Mouse (Mus musculus) erythroblast, adult 5-6 weeks (primary cell): ENCODE measurements around the gene Plcb2. TPM values are rescaled to one million over a fixed set of nuclear protein-coding genes. Genes with fewer than 3 reads are reported as not detected.
A peak's percentile ranks its signal among the peaks of the same experiment; 100 is the strongest.

Experiments used
- ATAC-seq: replicated peaks from 2 replicates; pipeline ENCODE4 v1.8.0; 2016; ENCODE audit warnings: moderate number of reproducible peaks, mild to moderate bottlenecking, moderate TSS enrichment, inconsistent platforms; ENCODE audit not compliant: poor library complexity, low FRiP score, severe bottlenecking
- total RNA-seq, 2 experiments: library from RNA; stranded (forward) in 1 of 2; stranded (reverse) in 1 of 2; fragments of 150-400 nt in 1 of 2; fragments of 200-764, 138-1000 nt in 1 of 2; gene quantifications; 2 replicates each; pipeline versions ENCODE4 v1.2.3 to v1.2.4; 2015 to 2017; ENCODE audit warnings: low replicate concordance in 2 of 2

Gene Plcb2
- total RNA-seq, 2 experiments from 2014 or later: 17.6 to 30.7 TPM

- no peak for ATAC-seq
Observed at GRCm38 (mm10) chr2:118663804-118664766, 64.2 kb downstream of the Plcb2 start.

- no peak for ATAC-seq
Observed at GRCm38 (mm10) chr2:118662902-118663803, 65.1 kb downstream of the Plcb2 start, which contains the start of gene Pak6. Gene Pak6, plus strand, starts transcription at chr2:118663303.

- ATAC-seq: no peak
Observed at GRCm38 (mm10) chr2:118661891-118662290, 66.3 kb downstream of the Plcb2 start.

- peak; percentile 77 for ATAC-seq
Observed at GRCm38 (mm10) chr2:118659998-118660452, 68.2 kb downstream of the Plcb2 start.

- ATAC-seq: peak; percentile 8
Observed at GRCm38 (mm10) chr2:118659493-118659892, 68.7 kb downstream of the Plcb2 start.

- peak; percentile 69 for ATAC-seq
Observed at GRCm38 (mm10) chr2:118659077-118659476, 69.2 kb downstream of the Plcb2 start.

- peak; percentile 79 for ATAC-seq
Observed at GRCm38 (mm10) chr2:118658457-118658856, 69.8 kb downstream of the Plcb2 start.

Other genes starting within 250 kb of the Plcb2 start
- gene Srp14, start 248.7 kb downstream of the Plcb2 start, total RNA-seq (2015; ENCODE audit: low replicate concordance): 39.8 and 109 TPM in 2 replicates
- 61.2 and 71.2 TPM in 2 replicates for gene Srp14, start 248.7 kb downstream of the Plcb2 start, total RNA-seq (2017; ENCODE audit: low replicate concordance)
- 2.1 and 12.7 TPM in 2 replicates for gene Bmf, start 178.8 kb downstream of the Plcb2 start, total RNA-seq (2015; ENCODE audit: low replicate concordance)
- gene Bmf, start 178.8 kb downstream of the Plcb2 start, total RNA-seq (2017; ENCODE audit: low replicate concordance): 1.4 and 3.2 TPM in 2 replicates
- gene Bub1b, start 130.2 kb downstream of the Plcb2 start, total RNA-seq (2015; ENCODE audit: low replicate concordance): 21.7 and 41.2 TPM in 2 replicates
- gene Bub1b, start 130.2 kb downstream of the Plcb2 start, total RNA-seq (2017; ENCODE audit: low replicate concordance): 36.4 and 48.5 TPM in 2 replicates
- not detected in 2 replicates for gene Pak6, start 65.1 kb downstream of the Plcb2 start, total RNA-seq (2015; ENCODE audit: low replicate concordance)
- 0.77 TPM in 1 of 2 replicates, not detected in the other for gene Pak6, start 65.1 kb downstream of the Plcb2 start, total RNA-seq (2017; ENCODE audit: low replicate concordance)
- gene Ankrd63, start 24.5 kb downstream of the Plcb2 start, total RNA-seq (2015; ENCODE audit: low replicate concordance): 0.19 TPM in 1 of 2 replicates, not detected in the other
- gene Ankrd63, start 24.5 kb downstream of the Plcb2 start, total RNA-seq (2017; ENCODE audit: low replicate concordance): 0.14 TPM in 1 of 2 replicates, not detected in the other
- gene Inafm2, start 17.3 kb upstream of the Plcb2 start, total RNA-seq (2015; ENCODE audit: low replicate concordance): 6.5 and 10.4 TPM in 2 replicates
- gene Inafm2, start 17.3 kb upstream of the Plcb2 start, total RNA-seq (2017; ENCODE audit: low replicate concordance): 3.5 and 4.6 TPM in 2 replicates
- gene Ccdc9b, start 34.2 kb upstream of the Plcb2 start, total RNA-seq (2015; ENCODE audit: low replicate concordance): not detected in 2 replicates
- gene Ccdc9b, start 34.2 kb upstream of the Plcb2 start, total RNA-seq (2017; ENCODE audit: low replicate concordance): 0.17 TPM in 1 of 2 replicates, not detected in the other
- gene Phgr1, start 44.3 kb upstream of the Plcb2 start, total RNA-seq (2015; ENCODE audit: low replicate concordance): not detected in 2 replicates
- not detected in 2 replicates for gene Phgr1, start 44.3 kb upstream of the Plcb2 start, total RNA-seq (2017; ENCODE audit: low replicate concordance)
- not detected in 2 replicates for gene Disp2, start 51.3 kb upstream of the Plcb2 start, total RNA-seq (2015; ENCODE audit: low replicate concordance)
- gene Disp2, start 51.3 kb upstream of the Plcb2 start, total RNA-seq (2017; ENCODE audit: low replicate concordance): 0.14 TPM in 1 of 2 replicates, not detected in the other
- 16.5 and 19.8 TPM in 2 replicates for gene Knstrn, start 85.6 kb upstream of the Plcb2 start, total RNA-seq (2015; ENCODE audit: low replicate concordance)
- gene Knstrn, start 85.6 kb upstream of the Plcb2 start, total RNA-seq (2017; ENCODE audit: low replicate concordance): 51.9 and 67.3 TPM in 2 replicates
- 1.9 and 8.1 TPM in 2 replicates for gene Ivd, start 133.5 kb upstream of the Plcb2 start, total RNA-seq (2015; ENCODE audit: low replicate concordance)
- gene Ivd, start 133.5 kb upstream of the Plcb2 start, total RNA-seq (2017; ENCODE audit: low replicate concordance): 4.2 and 4.8 TPM in 2 replicates
- gene Bahd1, start 171.9 kb upstream of the Plcb2 start, total RNA-seq (2015; ENCODE audit: low replicate concordance): 1.3 and 2.3 TPM in 2 replicates
- gene Bahd1, start 171.9 kb upstream of the Plcb2 start, total RNA-seq (2017; ENCODE audit: low replicate concordance): 3.2 and 4.3 TPM in 2 replicates
- 1.5 and 2.7 TPM in 2 replicates for gene Chst14, start 198.1 kb upstream of the Plcb2 start, total RNA-seq (2015; ENCODE audit: low replicate concordance)
- 0.43 TPM in 1 of 2 replicates, not detected in the other for gene Chst14, start 198.1 kb upstream of the Plcb2 start, total RNA-seq (2017; ENCODE audit: low replicate concordance)